Mouse (Mus musculus) liver, embryonic 16.5 days (tissue): ENCODE measurements around the gene 2310034G01Rik. TPM values are rescaled to one million over a fixed set of nuclear protein-coding genes. Genes with fewer than 3 reads are reported as not detected.

ENCODE experiments used
- ATAC-seq: fragments of 200-750 bp; cut with Nextera tagmentation; 2 replicates; pipeline ENCODE4 v1.8.0; 2017; ENCODE audit warnings: low read depth, mild to moderate bottlenecking, moderate number of reproducible peaks, moderate library complexity
- H3K27ac ChIP-seq: fragments of 300-500 bp; sonication (generic); 2 replicates; pipeline ENCODE4 v1.5.1; 2014; ENCODE audit warnings: mild to moderate bottlenecking, low read length
- H3K27me3 ChIP-seq: fragments of 300-500 bp; sonication (generic); 2 replicates; pipeline ENCODE4 v1.6.1; 2014; ENCODE audit warnings: low read depth, low read length, mixed read lengths; ENCODE audit not compliant: control insufficient read depth, insufficient read depth
- H3K36me3 ChIP-seq: fragments of 300-500 bp; sonication (generic); 2 replicates; pipeline ENCODE4 v1.6.1; 2014; ENCODE audit warnings: mild to moderate bottlenecking; ENCODE audit not compliant: control insufficient read depth, insufficient read depth
- H3K4me1 ChIP-seq: fragments of 300-500 bp; sonication (generic); 2 replicates; pipeline ENCODE4 v1.6.1; 2014; ENCODE audit warnings: low read depth, low read length, mixed read lengths; ENCODE audit not compliant: control insufficient read depth
- H3K4me2 ChIP-seq: fragments of 300-500 bp; sonication (generic); 2 replicates; pipeline ENCODE4 v1.6.1; 2014; ENCODE audit warnings: low read depth, low read length, mixed read lengths
- H3K4me3 ChIP-seq: fragments of 300-500 bp; sonication (generic); 2 replicates; pipeline ENCODE4 v1.5.1; 2014; ENCODE audit warnings: low read depth, mild to moderate bottlenecking, low read length
- H3K9ac ChIP-seq: fragments of 300-500 bp; sonication (generic); 2 replicates; pipeline ENCODE4 v1.6.1; 2014; ENCODE audit warnings: low read depth, low read length
- H3K9me3 ChIP-seq: fragments of 300-500 bp; sonication (generic); replicated peaks from 2 replicates; pipeline ENCODE4 v1.6.1; 2016; ENCODE audit warnings: low read length; ENCODE audit not compliant: control insufficient read depth
- WGBS: fragments of 180-500 bp; shearing (Covaris S2); extraction: QIAGEN DNeasy Blood & Tissue Kit; methylation state at CpG from one replicate; pipeline ENCODE4 v1.1.7; 2014; ENCODE audit not compliant: insufficient replicate concordance; 5-methylcytosine and 5-hydroxymethylcytosine counted together
- polyA plus RNA-seq: library from polyadenylated mRNA; unstranded; fragments of >200 nt; fragmentation: Nextera tagmentation; extraction: Ambion mirVana; gene quantifications from 2 replicates; pipeline ENCODE4 v1.2.1, GENCODE M21; 2015

The 2310034G01Rik gene
- polyA plus RNA-seq, 1 experiment from 2014 or later: 0.40 TPM

DNA sequence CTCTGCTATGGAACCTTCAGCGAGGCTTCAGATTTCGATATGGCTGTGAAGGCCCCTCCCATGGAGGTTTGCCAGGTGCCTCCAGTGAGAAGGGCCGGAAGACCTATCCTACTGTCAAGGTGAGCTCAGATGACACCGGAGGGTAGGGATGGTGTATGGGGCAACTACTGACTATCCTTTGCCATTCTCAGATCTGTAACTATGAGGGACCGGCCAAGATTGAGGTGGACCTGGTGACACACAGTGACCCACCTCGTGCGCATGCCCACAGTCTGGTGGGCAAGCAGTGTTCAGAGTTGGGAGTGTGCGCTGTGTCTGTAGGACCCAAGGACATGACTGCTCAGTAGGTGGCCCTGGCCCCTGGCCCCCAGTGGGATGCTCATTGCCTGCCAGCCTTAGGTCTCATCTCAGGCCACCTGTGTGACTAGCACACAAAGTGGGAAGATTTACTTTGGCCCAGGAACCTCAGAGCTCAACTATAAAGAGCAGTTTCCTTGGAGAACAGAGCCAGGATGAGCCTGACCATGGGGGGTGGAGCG lies 43.3 kb downstream of the 2310034G01Rik start:
- H3K27ac ChIP-seq: no peak overlapping the region
- WGBS: 92% methylated on average over 9 of the region's 9 CpGs

DNA sequence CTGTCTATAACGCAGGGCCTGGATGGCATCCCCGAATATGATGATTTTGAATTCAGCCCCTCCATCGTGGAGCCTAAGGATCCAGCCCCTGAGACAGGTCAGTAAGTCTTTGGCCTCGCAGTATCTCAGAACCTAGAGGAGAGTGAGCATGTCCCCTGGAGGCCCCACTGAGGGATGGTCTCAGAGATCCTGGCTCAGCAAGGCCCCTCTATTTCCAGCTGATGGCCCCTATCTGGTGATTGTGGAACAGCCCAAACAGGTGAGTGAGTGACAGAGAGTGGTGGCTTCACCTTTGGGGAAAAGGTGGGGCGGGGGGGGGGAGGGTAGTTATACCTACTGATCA lies 43.9 kb downstream of the 2310034G01Rik start:
- H3K9me3 ChIP-seq: no peaks in the 10 kb centered on the region
- peak overlapping the region; percentile 79 for H3K9ac ChIP-seq
- H3K4me3 ChIP-seq: peak overlapping the region; percentile 83
- no peak for ATAC-seq
- 61% methylated on average over 5 of the region's 5 CpGs for WGBS
- peaks cover 4% of the 10 kb centered on the region for H3K36me3 ChIP-seq
- H3K27me3 ChIP-seq: no peaks in the 10 kb centered on the region; the same call in 1 of the 2 replicates
- peak overlapping the region; percentile 72 for H3K27ac ChIP-seq
- peaks cover 31% of the 10 kb centered on the region for H3K4me1 ChIP-seq
- peak overlapping the region; percentile 99 for H3K4me2 ChIP-seq

More for the DNA sequence above, 43.3 kb downstream of the 2310034G01Rik start:
- Histone ChIP-seq H3K4me2 (no peak overlapping the region), H3K4me3 (no peak overlapping the region), H3K9me3 (no peaks in the 10 kb centered on the region), H3K36me3 (peaks cover 6% of the 10 kb centered on the region), H3K9ac (no peak overlapping the region), H3K4me1 (peaks cover 31% of the 10 kb centered on the region), H3K27me3 (no peaks in the 10 kb centered on the region; the same call in 1 of the 2 replicates)
- ATAC-seq: no peak

DNA sequence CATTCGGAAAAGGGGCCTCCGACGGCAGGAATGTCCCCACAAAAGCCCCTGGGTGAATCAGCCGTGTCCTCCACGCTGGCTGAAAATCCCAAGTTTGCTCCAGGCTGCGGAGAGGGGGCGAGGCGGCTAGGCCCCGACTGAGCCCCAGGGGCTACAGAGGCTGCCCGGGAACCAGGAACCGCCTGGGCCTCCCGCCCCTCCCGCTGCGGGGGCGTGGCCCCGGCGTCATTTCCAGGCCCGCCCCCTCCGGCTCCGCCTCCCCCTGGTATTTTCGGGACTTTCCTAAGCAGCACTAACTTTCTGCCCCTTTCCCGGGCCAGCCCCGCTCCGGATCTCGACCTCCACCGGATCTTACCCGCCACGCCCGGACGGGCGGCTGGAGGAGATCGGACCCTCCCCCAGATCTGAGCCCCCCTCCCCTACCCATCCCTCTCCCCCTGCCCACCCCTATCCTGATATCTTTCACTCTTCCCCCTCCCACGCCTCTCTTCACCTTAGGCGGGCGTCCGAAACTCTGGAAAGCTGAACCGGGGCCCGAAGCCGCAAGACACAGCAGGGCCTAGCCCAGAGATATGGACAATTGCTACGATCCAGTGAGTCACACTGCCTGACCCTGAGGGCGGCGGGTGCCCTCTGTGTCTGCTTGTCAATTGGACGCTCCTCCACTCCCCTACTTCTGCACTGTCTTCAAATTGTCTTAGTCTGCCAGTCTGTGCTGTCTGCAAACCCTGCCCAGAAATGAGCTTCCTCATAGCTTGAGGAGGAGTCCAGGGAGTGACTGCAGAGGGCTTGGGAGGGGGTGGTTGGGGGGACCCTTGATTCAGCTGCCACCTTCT lies 44.5 kb downstream of the 2310034G01Rik start:
- peak; percentile 75 for ATAC-seq
- Histone ChIP-seq H3K4me1 (peaks cover 31% of the 10 kb centered on the region), H3K27me3 (no peaks in the 10 kb centered on the region; the same call in 1 of the 2 replicates), H3K9me3 (no peaks in the 10 kb centered on the region), H3K27ac (peak overlapping the region; percentile 83), H3K4me3 (peak overlapping the region; percentile 83), H3K9ac (peak overlapping the region; percentile 79), H3K36me3 (peaks cover 2% of the 10 kb centered on the region), H3K4me2 (peak overlapping the region; percentile 99)
- under 1% methylated on average over 43 of the region's 43 CpGs for WGBS

DNA sequence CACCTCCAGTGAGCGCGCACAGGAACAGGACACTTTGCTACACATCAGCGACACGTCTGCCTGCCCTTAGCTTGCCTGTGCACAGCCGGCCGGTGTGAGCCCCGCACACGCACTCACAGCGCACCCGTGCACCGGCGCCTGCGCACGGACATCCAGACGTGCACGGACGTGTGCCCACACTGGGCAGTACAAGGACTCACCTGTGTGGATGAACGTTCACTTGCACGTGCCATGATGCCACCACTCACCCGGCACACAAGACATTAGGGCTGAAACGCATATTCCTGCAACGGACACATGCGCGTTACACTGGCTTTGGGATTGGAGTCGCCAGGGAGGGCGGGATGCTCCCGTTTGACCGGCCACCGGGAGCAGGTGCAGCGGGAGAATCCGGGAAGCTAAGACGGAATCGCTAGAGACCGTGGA lies 45.2 kb downstream of the 2310034G01Rik start:
- H3K9me3 ChIP-seq: no peaks in the 10 kb centered on the region
- H3K4me1 ChIP-seq: peaks cover 31% of the 10 kb centered on the region
- peak; percentile 40 for ATAC-seq
- peak overlapping the region; percentile 99 for H3K4me2 ChIP-seq
- H3K9ac ChIP-seq: peak overlapping the region; percentile 79
- H3K36me3 ChIP-seq: no peaks in the 10 kb centered on the region; the same call in 1 of the 2 replicates
- H3K27ac ChIP-seq: peak overlapping the region; percentile 83
- under 1% methylated on average over 34 of the region's 34 CpGs for WGBS
- H3K27me3 ChIP-seq: no peaks in the 10 kb centered on the region; the same call in 1 of the 2 replicates
- H3K4me3 ChIP-seq: peak overlapping the region; percentile 83

DNA sequence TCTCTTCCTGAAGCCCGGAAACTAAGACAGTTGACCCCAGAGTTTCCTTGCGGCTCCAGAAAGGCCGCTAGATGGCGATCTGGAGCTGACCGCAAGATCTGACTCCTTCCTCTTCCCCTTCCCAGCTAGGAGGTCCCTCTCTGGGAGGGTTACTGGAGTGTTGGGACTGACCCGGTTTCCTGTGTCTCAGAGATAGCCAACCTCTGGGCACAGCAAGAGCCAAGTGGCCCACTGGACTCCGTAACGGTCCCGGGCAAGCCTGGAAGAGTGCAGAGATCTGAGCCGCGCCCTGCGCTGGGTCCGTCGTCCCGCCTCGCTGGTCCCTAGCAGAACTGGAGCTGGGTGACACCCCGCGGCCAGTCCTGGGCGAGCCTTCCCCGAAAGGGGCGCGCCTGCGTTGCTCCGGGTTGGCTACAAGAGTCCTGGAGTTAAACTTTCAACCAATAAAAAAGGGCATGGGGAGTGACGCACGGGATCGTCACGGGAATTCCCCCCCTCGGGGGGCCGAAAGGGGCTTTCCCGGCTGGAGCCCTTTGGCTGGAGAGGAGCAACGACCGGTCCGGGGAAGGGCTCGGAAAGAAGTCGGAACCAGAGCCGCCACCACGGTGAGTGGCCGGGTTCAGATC lies 45.8 kb downstream of the 2310034G01Rik start, which contains the start of gene Nfkb2:
Nfkb2 (plus strand) TSS at position 105 of the 626 bp plus-strand sequence.
- no peaks in the 10 kb centered on the region; the same call in 1 of the 2 replicates for H3K27me3 ChIP-seq
- H3K36me3 ChIP-seq: no peaks in the 10 kb centered on the region; the same call in 1 of the 2 replicates
- peak within 1 kb of the TSS; percentile 83 for H3K27ac ChIP-seq
- peak; percentile 89 for ATAC-seq
- under 1% methylated on average over 39 of the region's 39 CpGs for WGBS
- peak within 1 kb of the TSS; percentile 83 for H3K4me3 ChIP-seq
- peaks cover 30% of the 10 kb centered on the region for H3K4me1 ChIP-seq
- no peaks in the 10 kb centered on the region for H3K9me3 ChIP-seq
- peak within 1 kb of the TSS; percentile 79 for H3K9ac ChIP-seq
- peak within 1 kb of the TSS; percentile 99 for H3K4me2 ChIP-seq

DNA sequence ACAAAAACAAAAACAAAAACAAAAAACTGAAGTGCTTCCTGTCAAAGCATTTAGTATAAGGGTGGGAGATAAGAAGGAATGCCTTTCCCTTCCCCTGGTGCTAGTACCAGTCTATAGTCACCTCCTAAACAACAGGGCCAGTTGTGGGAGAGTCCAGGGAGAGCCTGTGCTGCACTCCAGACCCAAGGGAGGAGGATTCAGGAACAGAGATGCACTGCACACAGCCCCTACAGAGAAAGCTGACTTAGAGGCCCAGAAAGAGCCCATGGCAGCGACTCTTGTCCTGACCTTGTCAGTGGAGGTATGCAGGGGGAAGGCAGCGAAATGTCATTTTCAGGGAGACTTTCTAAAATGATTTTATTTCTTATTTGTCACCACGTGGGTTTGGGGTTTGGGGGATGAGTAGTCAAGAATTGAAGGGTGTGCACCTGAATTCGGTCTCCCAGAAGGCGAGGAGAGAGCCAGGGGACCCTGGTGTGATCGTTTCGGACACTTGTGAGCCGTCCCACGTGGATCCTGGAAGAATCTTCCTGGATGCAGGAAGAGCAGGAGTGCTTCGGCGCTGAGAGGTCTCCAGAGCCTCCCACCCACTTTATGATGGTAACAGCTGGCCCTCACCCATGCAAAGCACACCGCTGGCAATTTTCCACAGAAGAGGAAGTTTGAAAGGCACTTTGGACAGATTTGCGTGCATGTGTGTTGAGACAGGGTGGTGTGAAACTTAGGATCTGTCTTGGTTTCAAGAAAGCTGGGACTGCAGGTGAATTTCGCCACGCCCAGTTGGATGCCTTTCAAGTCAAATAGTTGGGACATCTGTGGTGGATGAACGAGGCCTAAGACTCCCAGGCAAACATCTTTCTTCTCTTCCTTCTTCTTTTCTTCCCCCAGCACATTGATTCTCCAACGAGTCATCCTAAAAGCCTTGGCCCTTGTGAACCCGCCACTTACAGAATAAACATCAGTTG lies 46.6 kb downstream of the 2310034G01Rik start:
- H3K9ac ChIP-seq: no peak overlapping the region
- no peak overlapping the region for H3K27ac ChIP-seq
- peaks cover 22% of the 10 kb centered on the region for H3K4me1 ChIP-seq
- peak overlapping the region; percentile 83 for H3K4me3 ChIP-seq
- no peaks in the 10 kb centered on the region; the same call in 1 of the 2 replicates for H3K27me3 ChIP-seq
- H3K9me3 ChIP-seq: no peaks in the 10 kb centered on the region
- no peaks in the 10 kb centered on the region; the same call in 1 of the 2 replicates for H3K36me3 ChIP-seq
- 53% methylated on average over 18 of the region's 18 CpGs for WGBS
- H3K4me2 ChIP-seq: peak overlapping the region; percentile 99
- ATAC-seq: no peak

DNA sequence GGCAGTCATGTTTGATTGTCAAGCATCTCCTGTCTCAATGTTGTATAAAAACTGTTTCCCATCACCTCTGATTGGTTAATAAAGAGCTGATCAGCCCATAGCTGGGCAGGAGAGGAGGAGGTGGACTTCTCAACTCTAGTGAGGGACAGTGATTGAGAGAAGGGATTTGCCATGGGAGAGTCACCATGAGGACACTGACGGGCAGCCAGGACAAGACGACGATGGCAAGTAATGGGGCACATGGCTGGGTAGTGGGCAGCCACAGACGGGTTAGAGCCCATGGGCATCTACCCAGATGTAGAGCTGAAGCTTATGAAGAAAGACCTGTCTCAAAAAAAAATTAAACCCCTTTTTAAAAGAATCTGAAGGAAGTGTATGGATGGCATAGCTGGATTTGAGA lies 47.6 kb downstream of the 2310034G01Rik start:
- H3K27ac ChIP-seq: no peak overlapping the region
- H3K4me2 ChIP-seq: no peak overlapping the region
- no peaks in the 10 kb centered on the region; the same call in 1 of the 2 replicates for H3K36me3 ChIP-seq
- ATAC-seq: no peak
- H3K4me1 ChIP-seq: peaks cover 19% of the 10 kb centered on the region
- H3K9me3 ChIP-seq: no peaks in the 10 kb centered on the region
- no peak overlapping the region for H3K9ac ChIP-seq
- no peaks in the 10 kb centered on the region for H3K27me3 ChIP-seq
- no peak overlapping the region for H3K4me3 ChIP-seq
- 78% methylated on average over 4 of the region's 4 CpGs for WGBS
